Mouse (Mus musculus) MEL-GATA-1-ER (cell line): ENCODE measurements at regions not wholly inside any gene's neighbourhood (a gene's known extent, or its start where the extent isn't known, plus 50 kb on each side); places are given as distances from the start of the nearest gene placed in this dataset.

Experiments
- DNase-seq: peaks from one replicate; pipeline ENCODE4 v3.0.0-alpha.2; 2012; ENCODE audit warnings: low read depth; ENCODE audit errors: extremely low read depth

GRCm38 (mm10) chr5:46278190-46278589 is 420.8 kb upstream of the Lcorl start:
- DNase-seq, result no peak

GRCm38 (mm10) chr5:46256730-46257129 is 399.3 kb upstream of the Lcorl start:
- no peak for DNase-seq

GRCm38 (mm10) chr5:46253940-46254339 is 396.5 kb upstream of the Lcorl start:
- DNase-seq, result no peak

- DNase-seq, result no peak
Measured at GRCm38 (mm10) chr5:46235364-46236067, 378.1 kb upstream of the Lcorl start.

GRCm38 (mm10) chr5:46232780-46233179 is 375.4 kb upstream of the Lcorl start:
- DNase-seq, result no peak

GRCm38 (mm10) chr5:46228667-46229066 is 371.3 kb upstream of the Lcorl start:
- DNase-seq, result no peak

- no peak for DNase-seq
Measured at GRCm38 (mm10) chr5:46212845-46213468, 355.5 kb upstream of the Lcorl start.

GRCm38 (mm10) chr5:46209076-46209475 is 351.7 kb upstream of the Lcorl start:
- DNase-seq, result no peak

GRCm38 (mm10) chr5:46203744-46204143 is 346.3 kb upstream of the Lcorl start:
- DNase-seq, result no peak

GRCm38 (mm10) chr5:46202457-46202772 is 345.0 kb upstream of the Lcorl start:
- no peak for DNase-seq

GRCm38 (mm10) chr5:46201639-46202456 is 344.4 kb upstream of the Lcorl start:
- no peak for DNase-seq

GRCm38 (mm10) chr5:46186908-46187307 is 329.5 kb upstream of the Lcorl start:
- DNase-seq, result no peak

GRCm38 (mm10) chr5:46182157-46182556 is 324.7 kb upstream of the Lcorl start:
- no peak for DNase-seq

- DNase-seq, result no peak
Measured at GRCm38 (mm10) chr5:46172315-46172714, 314.9 kb upstream of the Lcorl start.

- no peak for DNase-seq
Measured at GRCm38 (mm10) chr5:46160774-46161173, 303.4 kb upstream of the Lcorl start.

- DNase-seq, result no peak
Measured at GRCm38 (mm10) chr5:46151973-46152372, 294.6 kb upstream of the Lcorl start.

- no peak for DNase-seq
Measured at GRCm38 (mm10) chr5:46150825-46151224, 293.4 kb upstream of the Lcorl start.

GRCm38 (mm10) chr5:46149851-46150615 is 292.6 kb upstream of the Lcorl start:
- no peak for DNase-seq

GRCm38 (mm10) chr5:46139024-46139423 is 281.6 kb upstream of the Lcorl start:
- no peak for DNase-seq

GRCm38 (mm10) chr5:46137695-46138094 is 280.3 kb upstream of the Lcorl start:
- DNase-seq, result no peak

- DNase-seq, result no peak
Measured at GRCm38 (mm10) chr5:46108020-46108419, 250.6 kb upstream of the Lcorl start.

- DNase-seq, result no peak
Measured at GRCm38 (mm10) chr5:46103350-46103749, 245.9 kb upstream of the Lcorl start.
